Mouse (Mus musculus): ENCODE measurements around the gene Atp7a. TPM values are rescaled to one million over a fixed set of nuclear protein-coding genes. Genes with fewer than 3 reads are reported as not detected.

Gene Atp7a
- polyA plus RNA-seq (2014; fragmentation: Illumina TruSeq; extraction: RNeasy Lipid Tissue Mini Kit (QIAGEN cat#74804)), result 125 TPM

GRCm38 (mm10) chrX:106026418-106027342 lies at the start of gene Atp7a:
Atp7a (plus strand) TSS chrX:106027276.

GRCm38 (mm10) chrX:106011465-106012159 lies 15.5 kb upstream of the Atp7a start, which contains the start of gene Magt1:
Magt1 (minus strand) TSS chrX:106011906.

GRCm38 (mm10) chrX:106015571-106016322 lies 11.3 kb upstream of the Atp7a start, which contains the start of gene Cox7b:
Cox7b (plus strand) TSS chrX:106015700.

GRCm38 (mm10) chrX:106142936-106143335 lies 115.9 kb downstream of the Atp7a start, which contains the start of gene Tlr13:
Tlr13 (plus strand) TSS chrX:106143204.

Other genes starting within 250 kb of the Atp7a start
- 359 TPM for gene Atrx, start 97.9 kb upstream of the Atp7a start, polyA plus RNA-seq (2014; fragmentation: Illumina TruSeq; extraction: RNeasy Lipid Tissue Mini Kit (QIAGEN cat#74804))
- 169 TPM for gene Magt1, start 15.4 kb upstream of the Atp7a start, polyA plus RNA-seq (2014; fragmentation: Illumina TruSeq; extraction: RNeasy Lipid Tissue Mini Kit (QIAGEN cat#74804))
- gene Cox7b, start 11.6 kb upstream of the Atp7a start, polyA plus RNA-seq (2014; fragmentation: Illumina TruSeq; extraction: RNeasy Lipid Tissue Mini Kit (QIAGEN cat#74804)), result 490 TPM
- gene Tlr13, start 115.9 kb downstream of the Atp7a start, polyA plus RNA-seq (2014; fragmentation: Illumina TruSeq; extraction: RNeasy Lipid Tissue Mini Kit (QIAGEN cat#74804)), result 11.1 TPM
- 122 TPM for gene Pgk1, start 159.8 kb downstream of the Atp7a start, polyA plus RNA-seq (2014; fragmentation: Illumina TruSeq; extraction: RNeasy Lipid Tissue Mini Kit (QIAGEN cat#74804))
- 63.0 TPM for gene Taf9b, start 193.9 kb downstream of the Atp7a start, polyA plus RNA-seq (2014; fragmentation: Illumina TruSeq; extraction: RNeasy Lipid Tissue Mini Kit (QIAGEN cat#74804))
- gene Fnd3c2, start 228.1 kb downstream of the Atp7a start, polyA plus RNA-seq (2014; fragmentation: Illumina TruSeq; extraction: RNeasy Lipid Tissue Mini Kit (QIAGEN cat#74804)), result not detected

All from ovary, adult 10 weeks (tissue).